Mouse (Mus musculus): ENCODE data around the gene Nsmce4a.

DNA sequence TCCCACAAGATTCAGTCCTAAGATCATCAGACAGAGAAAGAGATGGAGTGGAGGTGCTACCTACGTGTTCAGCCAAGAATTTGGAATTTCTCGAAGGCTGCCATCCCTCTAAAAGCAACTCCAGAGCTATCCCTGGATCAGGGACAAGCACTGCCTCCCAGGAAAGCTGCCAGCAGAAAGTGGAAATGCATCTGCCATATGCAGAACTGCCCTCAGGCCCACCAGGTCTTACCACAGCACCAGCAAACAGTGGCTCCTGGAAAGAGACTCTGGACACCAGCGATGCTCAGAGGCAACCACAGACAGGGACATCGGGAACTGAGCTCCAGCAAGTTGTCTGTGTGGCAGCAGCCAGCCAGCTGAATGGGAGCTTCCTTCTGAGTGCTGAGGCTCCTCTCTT is 49.4 kb upstream of the Nsmce4a start:
- TF ChIP-seq CHD2 (IDR thresholded peaks at IDR 0.05; ENCODE audit: low read depth, low read length) = no peak
- TF ChIP-seq MAFK (IDR thresholded peaks at IDR 0.05; ENCODE audit: insufficient read depth, low read depth, low read length) = no peak
- no peak for TF ChIP-seq HCFC1 (IDR thresholded peaks at IDR 0.05; ENCODE audit: borderline replicate concordance, insufficient read depth, low read length)
